19 mouse cellular contexts compared by ENCODE assay signal in genomic region chr14:91463910-91464309, GRCm38 (mm10).
A peak's percentile ranks its signal among the peaks of the same experiment; 100 is the strongest.
DNase-seq lines count a peak whose midpoint lies in the region; ATAC-seq and TF ChIP-seq lines count a peak whose summit lies in the region.
"Had no signal": no experiment of that assay in that cellular context is flagged by ENCODE, and none has a peak within 500 bp of the region (broad histone marks: within the 10 kb centered on the region; RNA-seq: fewer than 3 reads in every experiment).

No protein-coding gene starts in this region.

- no peaks in the 10 kb centered on the region for H3K36me3 ChIP-seq in hindbrain, postnatal 0 days (ENCODE audit: insufficient read depth, low read length)
- H3K36me3 ChIP-seq in hindbrain, embryonic 16.5 days (ENCODE audit: control insufficient read depth, insufficient read depth, low read length) = no peaks in the 10 kb centered on the region
- H3K36me3 ChIP-seq: G1E; limb, embryonic 15.5 days; liver, embryonic 15.5 days had no signal

- no peaks in the 10 kb centered on the region for H3K27me3 ChIP-seq in hindbrain, postnatal 0 days (ENCODE audit: insufficient read depth, low read length)
- H3K27me3 ChIP-seq in hindbrain, embryonic 16.5 days (replicated peaks; ENCODE audit: control insufficient read depth, insufficient read depth, low read length) = no peaks in the 10 kb centered on the region
- H3K27me3 ChIP-seq: limb, embryonic 15.5 days; liver, embryonic 15.5 days had no signal

- ATAC-seq in hindbrain, postnatal 0 days = no peak
- ATAC-seq in hindbrain, embryonic 16.5 days = no peak
- ATAC-seq in CD4-positive, CD25-positive, alpha-beta regulatory T cell, adult 4 months = no peak

- H3K9ac ChIP-seq in hindbrain, postnatal 0 days (replicated peaks; ENCODE audit: low read length) = no peak overlapping the region
- H3K9ac ChIP-seq in hindbrain, embryonic 16.5 days (ENCODE audit: low read depth, low read length) = no peak overlapping the region
- H3K9ac ChIP-seq: limb, embryonic 15.5 days; liver, embryonic 15.5 days had no signal

- H3K4me3 ChIP-seq in hindbrain, postnatal 0 days (ENCODE audit: low read length) = no peak overlapping the region
- no peak overlapping the region for H3K4me3 ChIP-seq in hindbrain, embryonic 16.5 days (ENCODE audit: low read length)
- no peak overlapping the region for H3K4me3 ChIP-seq in layer of hippocampus, adult 2 months
- H3K4me3 ChIP-seq: heart, adult 2 months; limb, embryonic 15.5 days; liver, embryonic 15.5 days had no signal

- no peak for TF ChIP-seq CTCF in hindbrain, postnatal 0 days (IDR thresholded peaks at IDR 0.05; ENCODE audit: low read depth)
- TF ChIP-seq CTCF in brain, embryonic 14.5 days (IDR thresholded peaks at IDR 0.05; ENCODE audit: borderline replicate concordance, extremely low read depth, insufficient read depth, insufficient read length) = no peak
- TF ChIP-seq CTCF in layer of hippocampus, adult 2 months (conservative IDR thresholded peaks at IDR 0.05) = no peak

- H3K9me3 ChIP-seq in hindbrain, postnatal 0 days (ENCODE audit: low read length) = no peaks in the 10 kb centered on the region
- peaks cover 2% of the 10 kb centered on the region; the same call in 1 of the 2 replicates for H3K9me3 ChIP-seq in hindbrain, embryonic 16.5 days (ENCODE audit: control insufficient read depth, low read length)
- H3K9me3 ChIP-seq: limb, embryonic 15.5 days; liver, embryonic 15.5 days had no signal

- WGBS in hindbrain, postnatal 0 days = 64% methylated on average over 3 of the region's 3 CpGs
- 68% methylated on average over 3 of the region's 3 CpGs for WGBS in hindbrain, embryonic 16.5 days

- no peak overlapping the region for H3K4me2 ChIP-seq in hindbrain, postnatal 0 days (ENCODE audit: low read depth, low read length)
- H3K4me2 ChIP-seq in hindbrain, embryonic 16.5 days (ENCODE audit: low read length) = no peak overlapping the region
- H3K4me2 ChIP-seq: limb, embryonic 15.5 days; liver, embryonic 15.5 days had no signal

- peak; percentile 17 to 23 for DNase-seq in cerebellum, adult 18-20 months
- no peak for DNase-seq in cerebellum, adult 11 months
- DNase-seq in hindbrain, postnatal 0 days (ENCODE audit: low spot score) = peak; percentile 66
- peak; percentile 93 for DNase-seq in brain, embryonic 14.5 days (ENCODE audit: low read depth)
- peak; percentile 10 to 38 for DNase-seq in layer of hippocampus, adult 2 months (ENCODE audit: low spot score in 2 of 2)
- DNase-seq in thymus, postnatal 0 days (ENCODE audit: low spot score) = no peak
- DNase-seq: adrenal gland, postnatal 36 days; gastrocnemius, postnatal 25 days; heart, adult 2 months; heart, postnatal 36 days; kidney, adult 8-10 months; kidney, postnatal 14 days; lung, postnatal 10 days; retina, postnatal 1 day had no signal

- TF ChIP-seq POLR2A in brain, embryonic 14.5 days (IDR thresholded peaks at IDR 0.05; ENCODE audit: borderline replicate concordance, extremely low read depth, insufficient read depth, insufficient read length, poor library complexity, severe bottlenecking) = no peak

- H3K4me1 ChIP-seq in hindbrain, postnatal 0 days (ENCODE audit: insufficient read depth, low read length) = no peaks in the 10 kb centered on the region
- no peaks in the 10 kb centered on the region for H3K4me1 ChIP-seq in hindbrain, embryonic 16.5 days (ENCODE audit: control insufficient read depth, insufficient read depth, low read depth, low read length)
- H3K4me1 ChIP-seq: limb, embryonic 15.5 days; liver, embryonic 15.5 days had no signal

- H3K27ac ChIP-seq in hindbrain, postnatal 0 days = no peak overlapping the region
- H3K27ac ChIP-seq in hindbrain, embryonic 16.5 days (ENCODE audit: low read depth, low read length) = no peak overlapping the region
- no peak overlapping the region for H3K27ac ChIP-seq in layer of hippocampus, adult 2 months
- H3K27ac ChIP-seq: heart, adult 2 months; limb, embryonic 15.5 days; liver, embryonic 15.5 days had no signal

Comparison
In these comparisons a context has a peak if more than half of its experiments do, and no peak if none do; other contexts are left out.
1. DNase-seq: peak in cerebellum, adult 18-20 months (2 of 2), hindbrain, postnatal 0 days (single experiment), brain, embryonic 14.5 days (single experiment) and layer of hippocampus, adult 2 months (2 of 2); none in cerebellum, adult 11 months (single experiment) and thymus, postnatal 0 days (single experiment).